Mouse (Mus musculus): Measurements from ENCODE around the gene Cep131.
A peak's percentile ranks its signal among the peaks of the same experiment; 100 is the strongest.

Cep131 gene

DNA sequence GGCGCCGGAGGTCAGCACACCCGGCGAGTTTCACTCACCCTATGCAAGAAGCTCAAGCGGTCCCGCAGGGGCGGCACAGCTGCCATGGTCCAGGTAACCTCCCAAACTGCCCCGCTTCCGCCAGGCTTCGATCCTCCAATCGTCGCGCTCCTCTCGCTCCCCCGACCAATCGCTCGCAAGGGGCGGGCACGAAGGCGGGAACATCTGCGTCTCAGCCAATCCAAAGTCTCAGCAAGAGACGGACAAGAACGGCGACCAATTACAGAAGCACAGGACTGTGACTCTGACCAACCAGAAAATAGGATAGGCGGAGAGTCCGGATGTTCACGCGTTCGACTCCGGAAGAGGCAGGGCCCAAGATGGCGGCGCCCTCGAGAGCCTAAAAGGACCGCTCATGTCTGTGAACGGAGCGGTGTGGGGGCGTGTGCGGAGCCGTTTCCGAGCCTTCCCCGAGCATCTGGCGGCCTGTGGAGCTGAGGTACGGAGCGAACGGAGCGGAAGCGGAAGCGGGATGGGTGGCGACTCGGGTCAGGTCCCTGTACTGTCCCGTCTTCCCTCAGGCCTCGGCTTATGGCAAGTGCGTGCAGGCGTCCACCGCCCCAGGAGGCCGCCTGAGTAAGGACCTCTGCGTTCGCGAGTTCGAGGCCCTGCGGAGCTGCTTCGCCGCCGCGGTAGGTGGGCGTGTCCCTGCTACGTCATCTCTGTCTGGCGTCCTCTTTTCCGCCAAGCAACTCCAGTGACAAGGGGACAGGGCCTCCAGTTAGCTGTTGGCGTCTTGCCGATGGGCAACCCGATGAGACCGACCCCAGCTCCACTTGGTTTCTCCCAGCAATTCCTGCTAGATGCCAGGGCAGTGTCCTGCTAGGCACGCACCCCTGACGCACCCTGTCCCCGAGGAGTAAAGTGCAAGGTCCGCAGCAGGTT lies 12.2 kb upstream of the Cep131 start, which contains the start of the genes Tepsin and Ndufaf8:
Tepsin (minus strand) TSS at position 144 of the 924 bp plus-strand sequence.
Ndufaf8 (plus strand) TSS at position 341 of the 924 bp plus-strand sequence.
- DNase-seq (ENCODE audit: extremely low spot score, low read depth, low spot score) = peak; percentile 97

DNA sequence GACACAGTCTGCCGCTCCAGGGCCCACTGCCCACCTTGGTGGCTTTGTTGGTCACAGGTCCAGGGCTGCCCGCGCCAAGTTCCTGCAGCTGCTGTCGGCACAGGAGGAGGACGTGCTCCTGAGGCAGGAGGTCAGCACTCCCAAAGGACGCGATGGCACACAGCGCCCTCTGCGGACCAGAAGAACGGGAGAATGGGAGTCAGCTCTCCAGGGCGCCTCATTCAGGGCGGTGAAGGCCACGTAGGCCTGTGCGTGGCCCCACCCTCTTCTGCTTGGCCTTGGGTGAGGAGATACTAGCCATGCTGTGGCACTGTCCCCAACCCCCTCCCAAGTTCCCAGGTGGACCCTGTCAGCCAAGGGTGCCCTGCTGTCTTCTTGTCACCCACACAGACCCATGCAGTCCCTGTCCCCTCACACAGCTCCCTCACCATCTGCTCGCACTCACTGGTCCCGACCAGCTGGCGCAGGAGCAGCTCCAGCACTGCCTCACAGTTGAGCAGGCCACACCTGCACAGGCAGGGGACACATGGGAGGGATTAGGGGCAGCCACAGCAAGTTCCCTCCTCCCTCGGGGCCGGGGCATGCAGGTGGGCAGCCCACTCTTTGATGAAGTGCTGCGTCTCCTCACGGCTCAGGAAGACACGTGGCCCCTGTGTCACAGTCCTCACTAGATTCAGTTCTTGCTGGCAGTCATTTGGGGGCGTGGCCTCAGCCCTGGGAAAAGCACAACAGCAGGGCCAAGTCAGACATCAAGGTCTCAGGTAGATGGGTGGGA lies 6.4 kb upstream of the Cep131 start:
- DNase-seq (ENCODE audit: extremely low spot score, low read depth, low spot score) = no peak

DNA sequence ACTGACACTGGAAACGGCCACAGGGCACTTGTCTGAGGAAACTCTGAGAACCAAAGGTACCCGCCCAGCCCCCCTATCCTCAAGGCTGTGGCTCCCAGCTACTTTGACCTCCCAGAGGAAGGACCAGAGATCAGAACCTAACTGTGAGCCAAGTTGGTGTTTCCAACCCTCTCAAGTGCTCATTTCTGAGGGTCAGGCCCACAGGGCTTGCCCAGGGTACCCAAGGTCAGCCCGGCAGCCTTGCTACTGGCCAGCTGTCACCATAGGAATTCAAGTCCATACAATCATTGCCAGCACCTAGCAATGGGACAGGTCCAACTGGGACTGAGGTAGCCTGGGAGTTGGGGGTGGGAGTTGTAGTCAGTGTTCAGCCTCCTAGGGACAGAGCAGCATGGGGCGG lies 4.0 kb upstream of the Cep131 start:
- no peak for DNase-seq (ENCODE audit: extremely low spot score, low read depth, low spot score)

DNA sequence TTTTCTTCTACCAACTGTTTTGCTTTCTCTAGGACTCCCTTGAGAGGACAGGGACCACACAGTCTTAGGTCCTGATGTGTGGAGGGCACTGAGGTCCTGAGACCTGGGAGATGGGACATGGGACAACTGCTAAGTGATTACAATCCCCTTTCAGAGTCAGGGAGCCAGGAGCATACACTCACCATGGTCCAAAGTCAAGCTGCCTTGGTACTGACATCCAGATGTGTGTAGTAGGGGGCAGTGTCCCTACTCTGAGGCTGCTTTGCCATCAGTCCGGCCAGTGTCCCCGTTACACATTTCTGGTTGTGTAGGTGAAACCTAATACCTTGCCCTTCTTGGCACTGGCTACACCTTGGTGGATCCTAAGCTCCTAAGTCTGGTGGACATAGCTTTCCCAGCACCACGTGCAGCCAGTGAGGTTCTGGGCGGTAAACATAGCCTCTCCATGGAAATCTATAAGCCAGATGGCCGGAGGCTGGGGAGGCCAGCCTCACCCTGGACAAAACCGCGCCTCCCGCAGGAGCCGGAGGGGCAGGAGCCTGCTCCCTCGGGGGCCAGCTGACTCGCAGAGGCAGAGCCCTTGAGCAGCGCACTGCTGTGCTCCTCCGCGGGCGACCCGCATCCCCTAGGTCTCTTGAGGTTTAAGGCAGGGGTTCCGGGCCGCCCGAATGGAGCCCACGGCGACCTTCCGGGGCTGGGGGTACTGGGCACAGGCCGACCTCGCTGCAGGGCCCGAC lies 568 bp downstream of the Cep131 start:
- DNase-seq (ENCODE audit: extremely low spot score, low read depth, low spot score) = no peak

DNA sequence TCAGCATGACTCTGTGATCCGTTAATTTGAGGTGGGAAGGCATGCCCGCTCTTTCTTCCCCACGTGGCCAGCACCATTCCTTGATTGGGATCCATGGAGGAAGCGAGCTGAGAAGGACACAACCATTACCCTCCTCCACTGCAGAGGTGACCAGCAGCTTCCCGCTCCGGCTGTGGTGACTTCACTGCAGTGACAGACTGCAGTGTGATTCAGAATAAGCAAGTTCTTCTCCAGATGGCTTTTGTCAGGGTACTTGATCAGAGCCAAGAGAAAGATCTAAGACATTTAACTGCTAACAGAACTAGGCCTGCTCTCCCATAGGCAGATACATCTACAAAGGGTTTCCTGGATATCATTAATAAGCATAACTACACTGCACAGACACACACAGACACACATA lies 6.3 kb downstream of the Cep131 start:
- DNase-seq (ENCODE audit: extremely low spot score, low read depth, low spot score) = no peak

DNA sequence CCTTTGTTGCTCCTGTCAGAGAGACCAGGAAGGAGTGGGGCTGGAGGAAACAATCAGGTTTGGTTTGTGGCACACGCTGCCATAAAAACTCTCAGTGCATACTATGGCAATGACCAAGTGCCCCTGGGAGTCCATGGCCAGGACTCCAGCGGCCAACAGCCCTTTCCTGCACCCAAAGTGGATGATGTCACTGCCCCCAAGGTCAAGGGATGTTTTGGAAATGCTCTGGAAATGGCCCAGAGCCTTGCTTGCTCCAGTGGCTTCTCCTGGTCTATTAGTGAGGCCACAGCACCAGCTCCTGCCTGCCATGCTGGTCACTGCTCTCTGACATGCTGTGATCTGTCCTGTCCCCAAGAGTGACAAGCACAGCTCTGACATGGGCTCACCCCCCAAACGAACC lies 10.4 kb downstream of the Cep131 start:
- DNase-seq (ENCODE audit: extremely low spot score, low read depth, low spot score) = no peak

DNA sequence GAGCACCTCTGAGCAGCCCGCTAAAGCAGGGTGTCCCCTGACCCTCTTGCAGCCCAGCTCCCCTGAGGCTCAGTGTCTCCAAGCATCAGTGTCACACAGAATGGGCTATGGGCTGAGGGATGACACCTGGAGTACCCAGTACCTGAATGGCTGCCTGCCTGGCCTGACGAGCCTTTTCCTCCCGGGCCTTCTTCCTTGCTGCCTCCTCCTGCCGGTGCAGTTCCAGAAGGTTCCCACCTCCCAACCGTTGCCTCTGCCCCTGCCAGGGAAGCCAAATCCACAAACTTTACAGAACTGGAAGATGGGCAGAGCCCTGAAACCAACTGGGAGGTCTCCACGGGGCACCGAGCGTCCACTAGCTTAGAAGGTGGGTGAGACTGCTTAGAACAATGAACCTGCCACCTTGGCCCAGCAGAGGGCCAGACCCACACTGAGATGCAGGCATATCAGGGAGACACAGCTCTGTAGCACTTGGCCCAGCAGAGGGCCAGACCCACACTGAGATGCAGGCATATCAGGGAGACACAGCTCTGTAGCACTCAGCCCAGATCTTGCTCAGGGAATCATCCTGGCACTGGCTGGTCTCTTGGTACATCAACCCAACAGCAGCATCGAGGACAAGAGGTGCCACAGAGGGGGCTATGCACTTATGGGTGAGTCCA lies 13.5 kb downstream of the Cep131 start:
- no peak for DNase-seq (ENCODE audit: extremely low spot score, low read depth, low spot score)

DNA sequence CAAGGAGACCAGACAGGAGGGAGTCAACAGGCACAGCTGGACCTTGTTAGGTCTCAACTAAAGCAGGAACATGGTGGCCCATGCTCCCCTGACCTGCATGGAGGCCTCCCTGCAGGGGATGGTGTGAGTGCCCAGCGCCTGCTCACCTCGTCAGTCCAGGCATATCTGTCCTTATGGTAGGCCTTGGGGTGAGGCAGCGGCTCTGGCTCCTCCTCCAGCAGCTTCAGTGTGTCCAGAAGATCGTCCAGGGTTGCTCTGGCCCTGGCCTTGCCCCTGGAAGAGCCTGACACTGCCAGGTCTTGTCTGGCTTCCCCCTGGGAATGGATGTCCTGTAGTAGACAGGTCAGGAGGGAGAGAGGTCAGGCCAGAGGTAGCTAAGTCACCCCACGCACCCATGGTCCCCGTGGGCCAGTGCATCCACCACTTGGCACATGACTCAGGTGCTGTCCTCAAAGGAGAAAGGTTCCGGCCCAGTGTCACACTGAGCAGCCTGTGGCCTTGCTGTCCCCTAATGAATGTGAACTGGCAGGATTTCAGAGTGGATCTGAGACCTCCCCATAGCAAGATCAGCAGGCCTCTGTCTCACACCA lies 14.8 kb downstream of the Cep131 start:
- DNase-seq (ENCODE audit: extremely low spot score, low read depth, low spot score) = no peak

DNA sequence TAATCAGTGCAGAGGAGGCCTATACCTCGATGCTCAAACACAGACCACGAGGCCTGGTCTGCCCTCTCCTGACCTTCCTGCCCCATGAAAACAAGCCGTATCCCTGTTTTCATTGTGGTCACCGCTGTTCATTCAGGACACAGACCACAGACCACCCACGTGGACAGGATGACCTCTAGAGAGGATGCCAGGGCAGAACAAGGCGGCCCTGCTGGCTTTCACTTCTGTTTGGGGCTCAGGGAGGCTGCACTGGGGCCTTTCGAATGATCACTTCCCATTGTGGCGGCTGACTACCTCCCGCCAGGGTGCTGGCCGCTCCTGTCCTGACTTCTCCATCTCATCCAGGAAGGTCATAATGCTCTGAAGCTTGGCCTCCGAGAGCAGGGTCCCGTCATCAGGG lies 15.6 kb downstream of the Cep131 start:
- DNase-seq (ENCODE audit: extremely low spot score, low read depth, low spot score) = no peak

DNA sequence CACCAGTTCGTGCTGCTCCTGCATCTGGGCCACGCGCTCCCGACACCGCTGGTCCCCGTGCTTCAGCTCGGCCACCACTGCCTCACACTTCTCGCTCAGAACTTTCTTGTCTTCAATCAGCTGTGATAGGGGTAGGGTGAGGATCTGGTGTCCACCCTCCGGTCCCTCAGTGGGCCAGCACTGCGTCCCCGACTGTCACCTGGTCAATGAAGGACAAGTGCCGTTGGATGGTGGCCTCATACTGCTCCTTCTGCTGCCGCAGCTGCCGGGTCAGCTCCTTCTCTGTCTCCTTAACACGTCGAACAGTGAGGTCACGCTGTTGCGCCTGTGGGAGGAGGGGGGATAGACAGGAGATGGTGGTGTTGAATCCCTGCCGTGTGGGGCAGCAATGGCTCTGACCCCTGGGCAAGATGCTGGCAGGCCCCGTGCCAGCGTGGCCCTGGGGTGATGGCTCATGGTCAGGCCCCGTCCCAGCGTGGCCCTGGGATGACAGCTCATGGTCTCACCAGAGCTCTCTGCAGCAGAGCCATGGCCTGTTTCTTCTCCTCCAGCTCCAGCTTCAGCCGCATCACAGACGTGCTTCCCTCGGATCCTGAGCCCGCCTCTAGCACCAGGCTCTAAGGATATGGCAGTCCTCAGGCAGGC lies 16.2 kb downstream of the Cep131 start:
- no peak for DNase-seq (ENCODE audit: extremely low spot score, low read depth, low spot score)

DNA sequence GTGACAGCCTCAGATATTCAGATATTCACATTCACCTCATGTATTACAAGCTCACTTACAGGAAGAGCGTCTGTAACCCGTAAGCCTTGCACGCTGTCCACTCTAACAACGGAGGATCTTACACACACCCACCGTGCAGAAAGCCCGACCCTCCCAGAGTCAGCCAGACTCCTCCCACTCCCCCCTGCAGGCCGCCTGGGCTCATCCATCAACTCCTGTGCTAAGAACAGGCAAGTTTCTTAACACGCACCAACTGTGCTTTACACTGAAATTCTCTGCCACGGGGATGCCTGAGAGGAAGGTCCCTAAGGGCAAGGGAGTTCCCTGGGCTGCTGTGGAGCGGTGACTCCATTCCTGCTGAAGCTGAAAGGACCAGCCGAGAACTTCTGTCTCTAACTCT lies 17.4 kb downstream of the Cep131 start:
- DNase-seq (ENCODE audit: extremely low spot score, low read depth, low spot score) = no peak

DNA sequence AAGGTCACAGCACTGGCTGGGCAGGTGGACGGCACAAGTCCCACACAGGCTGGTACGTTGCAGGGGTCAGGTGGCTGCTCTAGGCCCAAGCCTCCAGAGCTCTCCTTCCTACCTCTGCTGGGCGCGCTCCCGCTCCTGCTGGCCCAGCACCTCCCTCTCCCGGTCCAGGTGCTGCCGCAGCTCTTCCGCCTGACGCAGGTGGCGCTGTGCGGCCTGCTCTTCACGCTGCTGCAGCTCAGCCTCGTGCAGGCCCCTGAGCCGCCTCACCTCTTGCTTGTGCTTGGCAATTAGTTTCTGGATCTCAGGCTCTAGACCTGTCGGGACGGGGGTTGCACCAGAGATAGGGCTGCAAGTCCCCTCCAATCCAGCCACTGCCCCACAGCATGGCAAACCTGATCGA lies 18.8 kb downstream of the Cep131 start:
- DNase-seq (ENCODE audit: extremely low spot score, low read depth, low spot score) = no peak

DNA sequence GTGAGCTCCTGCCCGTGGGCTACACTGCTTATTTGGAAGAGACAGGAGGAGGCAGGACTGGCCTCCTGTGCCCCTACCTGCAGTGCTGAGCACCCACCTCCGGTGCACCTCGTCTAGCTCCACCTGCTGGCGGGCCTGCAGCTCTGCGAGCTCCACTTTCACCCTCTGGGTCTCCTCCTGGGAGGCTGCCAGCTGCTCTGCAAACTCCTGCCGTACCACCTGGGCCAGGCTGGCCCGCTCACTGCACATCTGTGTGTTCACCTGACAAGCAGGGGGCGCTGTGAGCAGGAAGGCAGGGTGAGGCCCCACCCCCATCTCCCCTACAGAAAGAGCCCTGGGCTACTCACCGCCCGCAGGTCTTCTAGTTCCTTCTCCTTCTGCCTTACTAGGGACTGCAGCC lies 21.3 kb downstream of the Cep131 start:
- no peak for DNase-seq (ENCODE audit: extremely low spot score, low read depth, low spot score)

DNA sequence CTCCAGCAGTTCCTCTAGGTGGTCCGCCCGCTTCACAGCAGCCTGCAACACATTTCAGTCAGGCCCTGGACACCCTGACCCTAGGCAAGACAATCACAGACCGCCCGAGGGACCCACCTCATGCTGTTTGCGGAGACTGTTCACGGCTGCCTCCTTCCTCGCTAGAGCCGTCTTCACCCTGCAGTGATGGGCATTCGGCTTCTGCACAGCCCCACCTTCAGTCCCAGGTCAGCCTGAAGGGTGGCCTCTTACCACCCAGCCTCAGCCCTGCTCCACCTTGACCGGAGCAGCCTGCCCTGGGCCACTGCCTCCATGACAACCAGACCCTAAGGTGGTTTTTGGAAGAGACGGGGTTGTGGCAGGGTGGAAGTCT lies 22.0 kb downstream of the Cep131 start:
- DNase-seq (ENCODE audit: extremely low spot score, low read depth, low spot score) = no peak

DNA sequence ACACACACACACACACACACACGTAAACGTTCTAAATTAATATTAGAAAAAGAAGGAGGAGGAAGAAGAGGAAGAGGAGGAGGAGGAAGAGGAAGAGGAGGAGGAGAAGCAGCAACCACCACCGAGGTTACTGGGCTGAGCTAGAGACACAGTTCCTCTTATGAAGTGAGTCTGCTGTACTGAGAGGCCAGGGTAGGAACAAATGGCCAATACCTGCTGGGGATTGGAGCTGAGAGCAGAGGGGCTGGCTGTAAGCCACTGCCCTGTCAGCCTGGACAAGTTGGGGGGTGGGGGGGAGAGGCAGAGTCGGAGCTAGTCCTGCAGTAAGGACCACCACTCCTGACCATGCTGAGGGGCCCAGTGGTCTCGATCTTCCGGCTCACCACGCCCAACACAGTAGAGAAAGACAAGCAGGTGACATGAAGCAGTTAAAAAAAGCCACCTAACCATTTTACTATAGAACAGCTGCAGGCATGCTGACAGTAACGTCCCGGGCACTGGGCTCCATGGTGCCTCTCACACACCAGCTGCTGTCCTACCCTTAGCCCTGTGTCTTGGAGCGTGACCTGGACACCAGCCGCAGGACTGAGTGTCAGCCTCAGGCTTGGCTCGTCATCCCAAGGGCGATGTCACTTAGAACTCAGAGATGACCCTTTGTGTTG lies 22.5 kb downstream of the Cep131 start:
- DNase-seq (ENCODE audit: extremely low spot score, low read depth, low spot score) = no peak

DNA sequence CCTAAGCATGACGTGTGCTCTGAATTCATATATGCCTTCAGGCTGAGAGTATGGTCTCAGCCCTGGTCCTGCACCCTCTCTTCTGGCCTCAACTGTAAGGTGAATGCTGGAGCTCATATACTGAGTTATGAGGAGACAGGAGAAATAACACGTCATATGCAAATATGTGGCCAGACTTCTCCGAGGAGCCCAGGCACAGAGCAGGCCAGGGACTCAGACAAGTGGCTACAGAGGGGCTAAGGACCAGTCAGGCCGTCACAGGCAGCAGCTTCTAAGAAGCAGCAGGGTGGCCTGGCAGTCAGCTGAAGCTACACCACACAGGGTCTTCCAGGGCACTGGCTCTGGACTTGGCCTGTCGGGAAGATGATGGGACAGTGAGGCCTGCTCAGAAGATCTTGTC lies 23.3 kb downstream of the Cep131 start:
- no peak for DNase-seq (ENCODE audit: extremely low spot score, low read depth, low spot score)

DNA sequence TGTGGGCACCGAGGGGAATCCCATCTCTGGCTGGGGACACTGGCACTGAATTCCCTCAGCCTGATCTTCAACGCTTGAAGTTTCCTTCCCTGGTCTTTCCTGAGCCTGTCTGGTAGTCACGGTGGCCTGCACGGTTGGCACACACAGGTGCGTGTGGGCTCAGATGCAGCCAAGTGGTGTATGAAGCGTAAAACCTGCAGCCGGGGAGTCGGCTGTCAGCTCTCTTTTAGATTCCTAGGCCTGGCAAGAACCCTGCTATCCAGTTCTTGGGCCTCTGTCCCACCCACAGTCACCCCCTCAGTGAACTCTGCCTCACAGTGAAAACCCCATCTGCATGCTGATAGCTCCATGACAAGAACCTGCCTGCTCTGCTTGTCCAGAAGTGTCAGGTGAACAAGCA lies 26.0 kb downstream of the Cep131 start:
- no peak for DNase-seq (ENCODE audit: extremely low spot score, low read depth, low spot score)

DNA sequence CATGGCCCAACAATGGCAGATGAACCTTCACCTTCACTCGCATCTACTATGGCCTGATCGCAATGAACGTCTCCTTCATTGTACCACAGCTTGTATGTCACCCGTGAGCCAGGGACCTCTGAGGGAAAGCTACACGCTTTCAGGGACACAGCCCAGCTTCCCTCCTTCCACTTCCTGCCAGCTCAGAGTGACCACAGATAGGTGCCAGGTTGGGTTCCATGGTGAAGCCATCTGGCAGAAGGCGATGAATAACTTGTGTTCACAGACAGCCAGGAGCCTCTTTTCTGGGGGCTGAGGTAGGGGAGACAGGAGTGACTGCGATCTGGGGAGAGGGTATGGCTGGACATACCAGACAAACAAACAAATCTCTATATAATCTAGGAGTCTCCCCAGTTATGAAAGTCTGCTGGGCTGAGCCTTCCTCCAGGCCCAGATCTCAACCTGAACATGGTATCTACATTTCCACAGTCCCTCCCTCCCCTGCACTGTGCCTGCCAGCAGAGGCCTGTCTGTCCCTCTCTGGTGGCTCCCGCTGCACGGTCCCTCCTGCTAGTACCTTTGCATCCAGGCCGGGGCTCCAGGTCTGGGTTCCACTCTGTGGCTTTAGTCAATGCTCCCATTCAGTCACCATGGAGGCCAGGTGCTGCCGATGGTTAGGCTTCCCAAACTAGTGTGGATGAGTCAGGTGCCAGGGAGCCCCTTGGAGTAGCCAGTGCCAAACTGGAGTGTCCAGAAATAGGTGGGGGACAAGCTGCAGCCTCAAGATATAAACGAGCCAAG lies 30.5 kb downstream of the Cep131 start:
- no peak for DNase-seq (ENCODE audit: extremely low spot score, low read depth, low spot score)

DNA sequence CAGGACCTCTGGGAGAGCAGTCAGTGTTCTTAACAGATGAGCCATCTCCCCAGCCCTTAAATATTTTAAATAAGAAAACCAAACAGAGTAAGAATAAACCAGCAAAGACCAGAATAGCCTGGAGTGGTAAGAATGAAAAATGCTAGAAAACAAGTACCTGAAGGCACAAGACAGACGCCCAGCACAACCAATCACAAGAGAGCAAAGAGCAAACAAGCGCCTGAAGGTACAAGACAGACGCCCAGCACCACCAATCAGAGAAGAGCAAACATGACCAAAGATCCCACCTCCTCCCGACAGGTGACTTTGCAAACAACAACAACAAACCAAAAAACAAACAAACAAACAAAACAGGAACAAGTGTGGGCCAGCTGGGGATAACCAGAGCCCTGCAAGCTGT lies 32.8 kb downstream of the Cep131 start:
- DNase-seq (ENCODE audit: extremely low spot score, low read depth, low spot score) = no peak

Measured in hindlimb bud, embryonic 11.5 days (tissue).